Mouse (Mus musculus) c-Kit-positive CD71-negative TER-119-negative erythroid progenitor cells, embryonic 14.5 days (primary cell): ENCODE results near the gene Ndufb8.

Source experiments
- DNase-seq: peaks from one replicate; pipeline ENCODE4 v3.0.0-alpha.2; 2013; ENCODE audit warnings: low read depth

The Ndufb8 gene

GRCm38 (mm10) chr19:44554861-44555590 lies at the start of gene Ndufb8:
Ndufb8 (minus strand) TSS chr19:44555440.
- peak; percentile 90 for DNase-seq

GRCm38 (mm10) chr19:44594180-44594579 lies 38.9 kb upstream of the Ndufb8 start:
- DNase-seq, result no peak

- no peak for DNase-seq
Measured at GRCm38 (mm10) chr19:44591638-44592037, 36.4 kb upstream of the Ndufb8 start.

DNA sequence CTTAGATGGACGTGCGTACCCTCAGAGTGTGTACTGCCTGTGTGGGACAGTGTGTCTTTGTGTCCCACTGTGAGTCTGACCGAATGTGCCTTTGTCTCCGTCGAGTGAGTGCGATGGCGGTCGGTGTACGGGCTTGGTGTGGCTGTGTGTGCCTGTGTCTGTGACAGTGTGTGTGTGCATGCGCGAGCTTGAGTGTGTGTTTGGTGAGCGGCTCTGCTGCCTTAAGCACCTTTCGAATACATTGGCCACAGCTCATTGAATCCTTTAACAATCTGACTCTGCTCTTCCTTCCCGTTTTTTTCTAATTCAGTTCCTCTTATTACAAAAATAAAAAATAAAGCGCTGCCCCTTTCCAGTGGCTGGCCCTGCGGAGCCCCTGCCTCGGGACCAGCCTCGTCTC lies 35.8 kb upstream of the Ndufb8 start:
- DNase-seq, result no peak

GRCm38 (mm10) chr19:44589591-44590223 lies 34.5 kb upstream of the Ndufb8 start:
- no peak for DNase-seq

DNA sequence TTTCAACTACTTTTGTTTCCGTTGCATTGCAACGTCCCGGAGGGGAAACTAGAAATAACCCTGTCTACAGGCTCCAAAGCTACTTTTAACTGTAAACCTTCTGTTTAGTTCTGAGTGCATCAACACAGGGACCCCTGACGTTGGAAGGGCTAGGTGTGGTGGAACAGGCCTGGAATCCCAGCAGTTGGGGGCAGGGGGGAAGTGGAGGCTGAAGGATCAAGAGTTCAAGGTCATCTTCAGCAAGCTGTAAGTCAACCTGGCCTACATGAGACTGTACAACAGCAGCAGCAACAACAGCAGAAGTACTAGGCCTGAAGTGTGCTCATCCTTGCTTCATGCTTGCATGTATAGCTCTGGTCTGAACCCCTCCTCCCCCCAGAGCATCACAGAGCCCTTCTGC lies 32.8 kb upstream of the Ndufb8 start:
- no peak for DNase-seq

GRCm38 (mm10) chr19:44582638-44583309 lies 27.5 kb upstream of the Ndufb8 start:
- DNase-seq, result peak; percentile 77

- DNase-seq, result no peak
Measured at GRCm38 (mm10) chr19:44582103-44582502, 26.9 kb upstream of the Ndufb8 start.

DNA sequence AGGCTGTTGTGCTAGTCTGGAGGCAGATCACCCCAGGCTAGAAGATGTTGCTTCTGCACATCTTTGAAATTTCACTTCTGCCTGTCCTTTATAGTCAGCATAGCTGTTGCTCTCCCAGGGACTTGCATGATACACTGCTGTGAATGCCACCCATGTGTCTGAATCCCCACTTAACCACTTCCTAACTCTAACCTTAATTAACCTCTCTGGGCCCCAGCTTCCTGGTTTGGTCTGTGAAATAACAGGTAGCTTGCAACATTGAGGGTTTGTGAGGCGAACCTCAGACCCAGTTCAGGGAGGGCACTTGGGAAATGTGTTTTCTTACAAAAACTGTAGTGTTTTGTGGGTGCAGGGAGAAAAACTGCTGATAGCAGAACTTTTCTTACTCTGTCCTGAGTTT lies 22.8 kb upstream of the Ndufb8 start:
- DNase-seq, result no peak

GRCm38 (mm10) chr19:44576275-44576674 lies 21.0 kb upstream of the Ndufb8 start:
- no peak for DNase-seq

DNA sequence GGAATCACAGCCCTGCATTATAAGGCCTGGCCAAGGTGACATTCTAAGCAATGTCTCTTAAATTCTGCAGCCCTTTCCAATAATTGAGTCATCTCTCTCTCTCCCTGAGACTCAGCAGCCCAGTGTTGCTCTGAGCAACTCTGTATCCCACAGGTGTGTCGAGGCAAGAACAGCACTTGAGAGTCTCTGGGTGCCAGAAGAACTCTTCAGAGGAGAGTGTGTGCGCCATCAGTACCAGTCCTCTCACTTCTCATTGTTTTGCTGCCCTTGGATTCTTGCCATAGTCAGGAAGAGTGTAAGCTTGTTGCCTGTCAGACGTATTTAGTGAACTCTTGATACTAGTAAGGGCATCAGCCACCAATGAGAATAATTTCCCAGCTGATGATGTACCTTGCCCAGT lies 12.5 kb upstream of the Ndufb8 start:
- DNase-seq, result no peak

DNA sequence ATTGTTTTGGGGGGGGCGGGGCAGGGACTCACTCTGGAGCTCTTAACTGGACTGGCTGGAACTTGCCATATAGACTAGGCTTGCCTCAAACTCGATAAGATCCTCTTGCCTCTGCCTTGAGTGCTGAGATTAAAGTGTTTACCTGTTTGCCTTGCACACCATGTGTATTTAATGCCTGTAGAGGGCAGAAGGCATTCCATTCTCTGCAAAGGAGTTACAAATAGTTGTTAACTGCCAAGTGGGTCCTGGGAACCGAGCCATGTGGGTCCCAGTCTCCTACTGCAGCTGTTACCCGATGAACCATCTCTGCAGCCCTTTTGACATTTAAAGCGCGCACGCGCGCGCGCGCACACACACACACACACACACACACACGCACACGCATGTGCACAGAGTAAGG lies 8.8 kb upstream of the Ndufb8 start:
- no peak for DNase-seq

- DNase-seq, result peak; percentile 97
Measured at GRCm38 (mm10) chr19:44562652-44563206, 7.5 kb upstream of the Ndufb8 start, which contains the start of gene Hif1an. Hif1an (plus strand) TSS chr19:44562850.

- DNase-seq, result no peak
Measured at GRCm38 (mm10) chr19:44554490-44554860, 765 bp downstream of the Ndufb8 start.

- DNase-seq, result no peak
Measured at GRCm38 (mm10) chr19:44553286-44553685, 2.0 kb downstream of the Ndufb8 start.

DNA sequence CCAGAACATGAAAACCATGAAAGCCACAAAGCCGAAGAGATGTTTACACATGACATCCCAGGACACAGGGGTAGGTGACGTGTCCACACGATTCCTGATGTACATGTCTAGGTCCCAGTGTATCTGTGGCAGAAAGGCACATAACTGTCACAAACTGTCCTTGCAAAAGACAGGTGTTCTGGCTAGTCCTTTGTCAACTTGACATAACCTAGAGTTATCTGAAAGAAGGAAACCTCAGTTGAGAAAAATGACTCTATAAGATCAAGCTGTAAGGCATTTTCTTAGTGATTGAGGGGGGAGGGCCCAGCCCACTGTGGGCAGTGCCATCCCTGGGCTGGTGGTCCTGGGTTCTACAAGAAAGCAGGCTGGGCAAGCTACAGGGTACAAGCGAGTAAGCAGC lies 2.5 kb downstream of the Ndufb8 start, which contains the start of gene Gm20538:
TSS of gene Gm20538 (minus strand) at position 101 of the 400 bp plus-strand sequence.
- DNase-seq, result no peak

DNA sequence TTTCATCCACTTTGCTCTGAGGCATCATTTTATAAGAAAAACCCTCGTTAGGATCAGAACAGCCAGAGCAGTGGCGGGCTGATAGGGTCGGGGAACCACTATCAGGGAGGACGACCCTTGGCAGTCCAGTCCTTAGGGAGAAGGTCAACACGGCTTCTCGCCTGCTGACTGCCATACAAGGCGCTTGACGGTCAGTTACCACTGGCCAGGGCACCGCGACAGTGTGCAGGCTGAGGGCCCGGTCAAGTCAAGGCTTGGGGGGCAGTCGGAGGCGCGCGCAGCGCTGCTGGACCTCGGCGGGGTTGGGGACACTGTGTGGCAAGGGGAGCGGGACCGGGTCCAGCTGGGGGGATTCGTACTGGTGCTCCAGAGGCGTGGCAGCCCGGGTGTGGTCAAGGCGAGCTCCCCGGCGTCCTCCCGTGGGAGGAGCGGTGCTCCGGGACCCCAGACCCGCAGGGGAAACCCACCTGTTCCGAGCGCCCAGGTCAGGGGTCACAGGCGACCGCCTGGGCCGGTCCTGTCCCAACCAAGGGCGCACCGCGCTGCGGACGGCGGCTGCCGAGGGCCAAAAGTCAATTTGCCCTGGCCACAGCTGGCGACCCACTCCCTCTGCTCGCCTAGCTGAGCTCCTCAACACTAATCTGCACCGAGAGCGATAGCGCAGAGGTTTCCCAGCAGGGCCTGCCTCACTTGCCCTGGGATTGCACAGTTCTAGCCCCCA lies 9.8 kb downstream of the Ndufb8 start, which contains the start of gene Sec31b:
TSS of gene Sec31b (minus strand) at position 544 of the 721 bp plus-strand sequence.
- no peak for DNase-seq

DNA sequence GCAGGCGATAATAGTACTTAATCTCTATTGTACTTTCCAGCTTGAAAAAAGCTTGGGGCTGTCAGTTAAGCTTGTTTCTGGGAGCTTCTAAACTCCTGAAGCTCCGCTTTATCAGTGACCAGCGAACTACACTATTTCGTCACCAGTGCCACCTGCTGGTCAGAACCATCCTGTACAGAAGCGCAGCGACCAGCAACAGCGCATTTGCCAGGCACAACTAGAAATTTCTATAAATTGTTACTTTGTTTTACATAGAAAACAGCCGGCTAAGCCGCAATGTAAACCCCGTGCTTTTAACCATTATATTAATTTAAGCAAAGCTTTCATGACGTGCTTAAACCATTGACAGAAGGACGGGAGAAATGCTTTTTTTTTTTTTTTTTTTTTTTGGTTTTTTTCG lies 10.5 kb downstream of the Ndufb8 start:
- DNase-seq, result peak; percentile 84

GRCm38 (mm10) chr19:44544372-44544771 lies 10.9 kb downstream of the Ndufb8 start:
- DNase-seq, result no peak

- DNase-seq, result no peak
Measured at GRCm38 (mm10) chr19:44542694-44543178, 12.5 kb downstream of the Ndufb8 start.

DNA sequence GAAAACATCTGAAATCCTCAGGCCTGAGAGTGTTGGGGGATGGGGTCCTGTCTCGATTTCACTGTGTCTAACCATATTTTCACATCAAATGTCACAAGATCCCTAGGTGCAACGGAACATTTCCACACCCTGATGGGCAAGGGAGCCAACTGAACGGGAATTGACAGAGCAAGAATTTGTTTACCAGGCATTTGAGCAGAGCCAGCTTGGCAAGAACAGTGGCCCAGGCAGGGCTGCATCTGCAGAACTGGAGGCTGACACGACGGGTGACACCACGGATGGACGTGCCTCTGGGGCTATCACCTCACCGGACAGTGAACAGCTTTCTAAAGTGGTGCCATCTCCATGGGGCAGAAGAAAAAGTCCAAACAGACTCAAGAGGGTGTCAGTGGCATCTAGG lies 17.8 kb downstream of the Ndufb8 start:
- no peak for DNase-seq

- no peak for DNase-seq
Measured at GRCm38 (mm10) chr19:44535376-44535775, 19.9 kb downstream of the Ndufb8 start.
